Mouse (Mus musculus) layer of hippocampus, adult 8-10 months (tissue): ENCODE results near the gene 1110025L11Rik. TPM values are rescaled to one million over a fixed set of nuclear protein-coding genes. Genes with fewer than 3 reads are reported as not detected.
"Not testable (repeated sequence)": the region's sequence is repeated elsewhere in the genome, so short reads cannot be mapped to it uniquely, and the experiment has no call there.

Source experiments
- DNase-seq, 2 experiments: peaks; one replicate each; pipeline ENCODE4 v3.0.0; 2022; ENCODE audit warnings: low spot score in 2 of 2
- total RNA-seq, 4 experiments: library from RNA; stranded (reverse); gene quantifications; 2 replicates each; pipeline ENCODE4 v1.2.4; 2022

The 1110025L11Rik gene
- total RNA-seq: not detected

GRCm38 (mm10) chr16:89063902-89064301 lies at the start of gene 1110025L11Rik:
Gene 1110025L11Rik, minus strand, starts transcription at chr16:89064002.
- DNase-seq: not testable (repeated sequence)

- DNase-seq: not testable (repeated sequence)
Observed at GRCm38 (mm10) chr16:89071041-89071440, 7.2 kb upstream of the 1110025L11Rik start.

GRCm38 (mm10) chr16:89047783-89048182 lies 16.0 kb downstream of the 1110025L11Rik start, which contains the start of gene Krtap6-5:
Gene Krtap6-5, minus strand, starts transcription at chr16:89047883.
- no peak for DNase-seq

- DNase-seq: not testable (repeated sequence)
Observed at GRCm38 (mm10) chr16:89041372-89041771, 22.4 kb downstream of the 1110025L11Rik start, which contains the start of gene Gm10228. Gene Gm10228, minus strand, starts transcription at chr16:89041472.

GRCm38 (mm10) chr16:89031399-89031798 lies 32.4 kb downstream of the 1110025L11Rik start, which contains the start of gene Krtap6-1:
Gene Krtap6-1, plus strand, starts transcription at chr16:89031699.
- DNase-seq: not testable (repeated sequence)

- not testable (repeated sequence) for DNase-seq
Observed at GRCm38 (mm10) chr16:89014984-89015383, 48.8 kb downstream of the 1110025L11Rik start, which contains the start of gene Gm10229. Gene Gm10229, plus strand, starts transcription at chr16:89015284.

GRCm38 (mm10) chr16:89013973-89014372 lies 49.8 kb downstream of the 1110025L11Rik start:
- no peak for DNase-seq

Other genes starting within 250 kb of the 1110025L11Rik start
- gene Krtap15, start 243.8 kb downstream of the 1110025L11Rik start, total RNA-seq: not detected
- gene Krtap14, start 237.9 kb downstream of the 1110025L11Rik start, total RNA-seq: not detected
- gene Krtap19-1, start 194.6 kb downstream of the 1110025L11Rik start, total RNA-seq: not detected
- not detected for gene Krtap19-2, start 189.7 kb downstream of the 1110025L11Rik start, total RNA-seq
- gene Krtap19-3, start 186.0 kb downstream of the 1110025L11Rik start, total RNA-seq: not detected
- not detected for gene Krtap19-4, start 178.9 kb downstream of the 1110025L11Rik start, total RNA-seq
- gene Krtap19-5, start 167.5 kb downstream of the 1110025L11Rik start, total RNA-seq: not detected
- gene Krtap19-9b, start 131.7 kb downstream of the 1110025L11Rik start, total RNA-seq: not detected
- not detected for gene Krtap16-3, start 101.1 kb downstream of the 1110025L11Rik start, total RNA-seq
- not detected for gene Krtap22-2, start 53.2 kb downstream of the 1110025L11Rik start, total RNA-seq
- not detected for gene Gm10229, start 48.7 kb downstream of the 1110025L11Rik start, total RNA-seq
- gene Krtap6-1, start 32.3 kb downstream of the 1110025L11Rik start, total RNA-seq: not detected
- gene Gm10228, start 22.5 kb downstream of the 1110025L11Rik start, total RNA-seq: not detected
- gene Krtap6-5, start 16.1 kb downstream of the 1110025L11Rik start, total RNA-seq: not detected
- not detected for gene Krtap6-3, start 20.0 kb upstream of the 1110025L11Rik start, total RNA-seq
- gene Gm6358, start 76.8 kb upstream of the 1110025L11Rik start, total RNA-seq: not detected
- gene Gm10061, start 87.1 kb upstream of the 1110025L11Rik start, total RNA-seq: not detected
- gene Gm9789, start 94.0 kb upstream of the 1110025L11Rik start, total RNA-seq: not detected
- gene Gm7735, start 105.5 kb upstream of the 1110025L11Rik start, total RNA-seq: not detected
- not detected for gene 1110057P08Rik, start 110.7 kb upstream of the 1110025L11Rik start, total RNA-seq
- gene Krtap20-2, start 141.9 kb upstream of the 1110025L11Rik start, total RNA-seq: not detected